Mouse (Mus musculus): ENCODE data around the gene Olfr774. TPM values are rescaled to one million over a fixed set of nuclear protein-coding genes. Genes with fewer than 3 reads are reported as not detected.
"Not testable (repeated sequence)": the region's sequence is repeated elsewhere in the genome, so short reads cannot be mapped to it uniquely, and the experiment has no call there.

Olfr774 gene
- polyA plus RNA-seq (2014; fragmentation: Nextera tagmentation; extraction: Ambion mirVana) = not detected in 2 replicates

- ATAC-seq (ENCODE audit: low FRiP score, low TSS enrichment) = no peak
- H3K4me1 ChIP-seq (ENCODE audit: control insufficient read depth, insufficient read depth, low read length) = no peaks in the 10 kb centered on the region
- H3K27me3 ChIP-seq (ENCODE audit: control insufficient read depth, insufficient read depth, low read length) = no peaks in the 10 kb centered on the region
- WGBS = 73% methylated on average over 2 of the region's 2 CpGs
- H3K36me3 ChIP-seq (ENCODE audit: control insufficient read depth, insufficient read depth, low read length) = no peaks in the 10 kb centered on the region
- H3K27ac ChIP-seq (ENCODE audit: low read depth, low read length) = no peak within 1 kb of the TSS
- no peak within 1 kb of the TSS for H3K4me3 ChIP-seq (ENCODE audit: low read length)
- no peaks in the 10 kb centered on the region for H3K9me3 ChIP-seq (ENCODE audit: control insufficient read depth, low read length)
- H3K9ac ChIP-seq (ENCODE audit: low read depth, low read length) = no peak within 1 kb of the TSS
- no peak within 1 kb of the TSS for H3K4me2 ChIP-seq (replicated peaks; ENCODE audit: low read depth, low read length)
Observed at GRCm38 (mm10) chr10:129235904-129236303, at the start of gene Olfr774. Olfr774 (plus strand) TSS chr10:129236204.

GRCm38 (mm10) chr10:129187319-129187718 is 48.7 kb upstream of the Olfr774 start, which contains the start of gene Olfr773:
Olfr773 (minus strand) TSS chr10:129187419.
- not testable (repeated sequence) for H3K36me3 ChIP-seq (ENCODE audit: control insufficient read depth, insufficient read depth, low read length); H3K4me1 ChIP-seq (ENCODE audit: control insufficient read depth, insufficient read depth, low read length); H3K9me3 ChIP-seq (ENCODE audit: control insufficient read depth, low read length); H3K4me3 ChIP-seq (ENCODE audit: low read length); H3K9ac ChIP-seq (ENCODE audit: low read depth, low read length); ATAC-seq (ENCODE audit: low FRiP score, low TSS enrichment); H3K27me3 ChIP-seq (ENCODE audit: control insufficient read depth, insufficient read depth, low read length); H3K27ac ChIP-seq (ENCODE audit: low read depth, low read length); H3K4me2 ChIP-seq (replicated peaks; ENCODE audit: low read depth, low read length)

- Histone ChIP-seq H3K36me3 (ENCODE audit: control insufficient read depth, insufficient read depth, low read length) (no peaks in the 10 kb centered on the region), H3K4me3 (ENCODE audit: low read length) (no peak overlapping the region), H3K27ac (ENCODE audit: low read depth, low read length) (no peak overlapping the region), H3K4me1 (ENCODE audit: control insufficient read depth, insufficient read depth, low read length) (no peaks in the 10 kb centered on the region), H3K9ac (ENCODE audit: low read depth, low read length) (no peak overlapping the region), H3K9me3 (ENCODE audit: control insufficient read depth, low read length) (no peaks in the 10 kb centered on the region), H3K4me2 (replicated peaks; ENCODE audit: low read depth, low read length) (no peak overlapping the region), H3K27me3 (ENCODE audit: control insufficient read depth, insufficient read depth, low read length) (no peaks in the 10 kb centered on the region)
- 84% methylated on average over 1 of the region's 1 CpGs for WGBS
- no peak for ATAC-seq (ENCODE audit: low FRiP score, low TSS enrichment)
Observed at GRCm38 (mm10) chr10:129230737-129231136, 5.3 kb upstream of the Olfr774 start.

- Histone ChIP-seq H3K27me3 (ENCODE audit: control insufficient read depth, insufficient read depth, low read length) (no peaks in the 10 kb centered on the region), H3K4me1 (ENCODE audit: control insufficient read depth, insufficient read depth, low read length) (no peaks in the 10 kb centered on the region), H3K27ac (ENCODE audit: low read depth, low read length) (no peak within 1 kb of the TSS), H3K9me3 (ENCODE audit: control insufficient read depth, low read length) (no peaks in the 10 kb centered on the region), H3K36me3 (ENCODE audit: control insufficient read depth, insufficient read depth, low read length) (no peaks in the 10 kb centered on the region), H3K9ac (ENCODE audit: low read depth, low read length) (no peak within 1 kb of the TSS), H3K4me3 (ENCODE audit: low read length) (no peak within 1 kb of the TSS), H3K4me2 (replicated peaks; ENCODE audit: low read depth, low read length) (no peak within 1 kb of the TSS)
- WGBS = 70% methylated on average over 3 of the region's 3 CpGs
- no peak for ATAC-seq (ENCODE audit: low FRiP score, low TSS enrichment)
Observed at GRCm38 (mm10) chr10:129248112-129248511, 12.1 kb downstream of the Olfr774 start, which contains the start of gene Olfr775. Olfr775 (plus strand) TSS chr10:129248412.

- H3K27me3 ChIP-seq (ENCODE audit: control insufficient read depth, insufficient read depth, low read length) = no peaks in the 10 kb centered on the region
- no peak within 1 kb of the TSS for H3K4me3 ChIP-seq (ENCODE audit: low read length)
- ATAC-seq (ENCODE audit: low FRiP score, low TSS enrichment) = no peak
- no peak within 1 kb of the TSS for H3K4me2 ChIP-seq (replicated peaks; ENCODE audit: low read depth, low read length)
- H3K9ac ChIP-seq (ENCODE audit: low read depth, low read length) = no peak within 1 kb of the TSS
- H3K36me3 ChIP-seq (ENCODE audit: control insufficient read depth, insufficient read depth, low read length) = no peaks in the 10 kb centered on the region
- H3K27ac ChIP-seq (ENCODE audit: low read depth, low read length) = no peak within 1 kb of the TSS
- no peaks in the 10 kb centered on the region for H3K4me1 ChIP-seq (ENCODE audit: control insufficient read depth, insufficient read depth, low read length)
- H3K9me3 ChIP-seq (ENCODE audit: control insufficient read depth, low read length) = no peaks in the 10 kb centered on the region
Observed at GRCm38 (mm10) chr10:129258827-129259226, 22.8 kb downstream of the Olfr774 start, which contains the start of gene Olfr776. Olfr776 (plus strand) TSS chr10:129259127.

GRCm38 (mm10) chr10:129271081-129271535 is 35.1 kb downstream of the Olfr774 start, which contains the start of gene Olfr777:
Olfr777 (minus strand) TSS chr10:129271485.
- ATAC-seq (ENCODE audit: low FRiP score, low TSS enrichment) = no peak
- Histone ChIP-seq H3K9ac (ENCODE audit: low read depth, low read length) (no peak within 1 kb of the TSS), H3K4me2 (replicated peaks; ENCODE audit: low read depth, low read length) (no peak within 1 kb of the TSS), H3K27ac (ENCODE audit: low read depth, low read length) (no peak within 1 kb of the TSS), H3K4me3 (ENCODE audit: low read length) (no peak within 1 kb of the TSS), H3K4me1 (ENCODE audit: control insufficient read depth, insufficient read depth, low read length) (no peaks in the 10 kb centered on the region), H3K27me3 (ENCODE audit: control insufficient read depth, insufficient read depth, low read length) (no peaks in the 10 kb centered on the region), H3K36me3 (ENCODE audit: control insufficient read depth, insufficient read depth, low read length) (no peaks in the 10 kb centered on the region), H3K9me3 (ENCODE audit: control insufficient read depth, low read length) (no peaks in the 10 kb centered on the region)
- WGBS = 91% methylated on average over 2 of the region's 2 CpGs

Other genes starting within 250 kb of the Olfr774 start
- gene Olfr9, start 246.8 kb upstream of the Olfr774 start, polyA plus RNA-seq (2014; fragmentation: Nextera tagmentation; extraction: Ambion mirVana) = not detected in 2 replicates
- not detected in 2 replicates for gene Olfr763, start 225.4 kb upstream of the Olfr774 start, polyA plus RNA-seq (2014; fragmentation: Nextera tagmentation; extraction: Ambion mirVana)
- gene Olfr764-ps1, start 196.3 kb upstream of the Olfr774 start, polyA plus RNA-seq (2014; fragmentation: Nextera tagmentation; extraction: Ambion mirVana) = not detected in 2 replicates
- gene Olfr765, start 186.2 kb upstream of the Olfr774 start, polyA plus RNA-seq (2014; fragmentation: Nextera tagmentation; extraction: Ambion mirVana) = not detected in 2 replicates
- not detected in 2 replicates for gene Olfr766-ps1, start 167.2 kb upstream of the Olfr774 start, polyA plus RNA-seq (2014; fragmentation: Nextera tagmentation; extraction: Ambion mirVana)
- not detected in 2 replicates for gene Olfr767, start 153.3 kb upstream of the Olfr774 start, polyA plus RNA-seq (2014; fragmentation: Nextera tagmentation; extraction: Ambion mirVana)
- gene Olfr768, start 136.8 kb upstream of the Olfr774 start, polyA plus RNA-seq (2014; fragmentation: Nextera tagmentation; extraction: Ambion mirVana) = not detected in 2 replicates
- not detected in 2 replicates for gene Olfr769, start 118.3 kb upstream of the Olfr774 start, polyA plus RNA-seq (2014; fragmentation: Nextera tagmentation; extraction: Ambion mirVana)
- not detected in 2 replicates for gene Olfr770, start 97.2 kb upstream of the Olfr774 start, polyA plus RNA-seq (2014; fragmentation: Nextera tagmentation; extraction: Ambion mirVana)
- not detected in 2 replicates for gene Olfr771, start 71.5 kb upstream of the Olfr774 start, polyA plus RNA-seq (2014; fragmentation: Nextera tagmentation; extraction: Ambion mirVana)
- not detected in 2 replicates for gene Olfr772, start 58.3 kb upstream of the Olfr774 start, polyA plus RNA-seq (2014; fragmentation: Nextera tagmentation; extraction: Ambion mirVana)
- gene Olfr773, start 48.8 kb upstream of the Olfr774 start, polyA plus RNA-seq (2014; fragmentation: Nextera tagmentation; extraction: Ambion mirVana) = not detected in 2 replicates
- not detected in 2 replicates for gene Olfr775, start 12.2 kb downstream of the Olfr774 start, polyA plus RNA-seq (2014; fragmentation: Nextera tagmentation; extraction: Ambion mirVana)
- not detected in 2 replicates for gene Olfr776, start 22.9 kb downstream of the Olfr774 start, polyA plus RNA-seq (2014; fragmentation: Nextera tagmentation; extraction: Ambion mirVana)
- not detected in 2 replicates for gene Olfr777, start 35.3 kb downstream of the Olfr774 start, polyA plus RNA-seq (2014; fragmentation: Nextera tagmentation; extraction: Ambion mirVana)
- not detected in 2 replicates for gene Olfr780, start 81.9 kb downstream of the Olfr774 start, polyA plus RNA-seq (2014; fragmentation: Nextera tagmentation; extraction: Ambion mirVana)
- not detected in 2 replicates for gene Olfr781, start 92.7 kb downstream of the Olfr774 start, polyA plus RNA-seq (2014; fragmentation: Nextera tagmentation; extraction: Ambion mirVana)
- not detected in 2 replicates for gene Olfr782, start 112.6 kb downstream of the Olfr774 start, polyA plus RNA-seq (2014; fragmentation: Nextera tagmentation; extraction: Ambion mirVana)
- 0.07 TPM in 1 of 2 replicates, not detected in the other for gene Olfr784, start 147.9 kb downstream of the Olfr774 start, polyA plus RNA-seq (2014; fragmentation: Nextera tagmentation; extraction: Ambion mirVana)
- not detected in 2 replicates for gene Olfr785, start 169.2 kb downstream of the Olfr774 start, polyA plus RNA-seq (2014; fragmentation: Nextera tagmentation; extraction: Ambion mirVana)
- not detected in 2 replicates for gene Olfr786, start 191.1 kb downstream of the Olfr774 start, polyA plus RNA-seq (2014; fragmentation: Nextera tagmentation; extraction: Ambion mirVana)
- not detected in 2 replicates for gene Olfr787, start 225.7 kb downstream of the Olfr774 start, polyA plus RNA-seq (2014; fragmentation: Nextera tagmentation; extraction: Ambion mirVana)
- gene Olfr788, start 234.8 kb downstream of the Olfr774 start, polyA plus RNA-seq (2014; fragmentation: Nextera tagmentation; extraction: Ambion mirVana) = not detected in 2 replicates
- not detected in 2 replicates for gene Olfr789, start 248.5 kb downstream of the Olfr774 start, polyA plus RNA-seq (2014; fragmentation: Nextera tagmentation; extraction: Ambion mirVana)

Measured in kidney, embryonic 14.5 days (tissue).